Mouse (Mus musculus) megakaryocyte, adult 5-6 weeks (primary cell): ENCODE results near the gene Neurl1b. TPM values are rescaled to one million over a fixed set of nuclear protein-coding genes. Genes with fewer than 3 reads are reported as not detected.

Experiments
- ATAC-seq: 2 replicates; pipeline ENCODE4 v1.8.0; 2016; ENCODE audit warnings: mild to moderate bottlenecking, inconsistent platforms; ENCODE audit not compliant: poor library complexity, severe bottlenecking
- total RNA-seq, 2 experiments: library from RNA; stranded (forward) in 1 of 2; stranded (reverse) in 1 of 2; fragments of 153-499, 151-499 nt in 1 of 2; fragments of 221-1000, 200-1000 nt in 1 of 2; gene quantifications; 2 replicates each; pipeline versions ENCODE4 v1.2.3 to v1.2.4; 2015 to 2017

The Neurl1b gene
- 6.8 and 8.5 TPM in 2 replicates for total RNA-seq (2015)
- 6.9 and 8.6 TPM in 2 replicates for total RNA-seq (2017)

- peak; percentile 79 for ATAC-seq
Measured at GRCm38 (mm10) chr17:26414523-26415354, at the start of gene Neurl1b. Neurl1b (plus strand) TSS chr17:26414829.

GRCm38 (mm10) chr17:26366792-26367191, 47.8 kb upstream of the Neurl1b start:
- no peak for ATAC-seq

- no peak for ATAC-seq
Measured at GRCm38 (mm10) chr17:26368336-26368992, 46.2 kb upstream of the Neurl1b start.

- peak; percentile 45 for ATAC-seq
Measured at GRCm38 (mm10) chr17:26370521-26371245, 43.9 kb upstream of the Neurl1b start.

GRCm38 (mm10) chr17:26371246-26371535, 43.4 kb upstream of the Neurl1b start:
- no peak for ATAC-seq

GRCm38 (mm10) chr17:26373211-26373610, 41.4 kb upstream of the Neurl1b start:
- no peak for ATAC-seq

GRCm38 (mm10) chr17:26376416-26376815, 38.2 kb upstream of the Neurl1b start:
- ATAC-seq = no peak

- ATAC-seq = no peak
Measured at GRCm38 (mm10) chr17:26376994-26377744, 37.5 kb upstream of the Neurl1b start.

GRCm38 (mm10) chr17:26380280-26380985, 34.2 kb upstream of the Neurl1b start:
- ATAC-seq = no peak

- ATAC-seq = no peak
Measured at GRCm38 (mm10) chr17:26380986-26381446, 33.6 kb upstream of the Neurl1b start.

GRCm38 (mm10) chr17:26381613-26382012, 33.0 kb upstream of the Neurl1b start:
- peak; percentile 18; the same call in 1 of the 2 replicates for ATAC-seq

- ATAC-seq = no peak
Measured at GRCm38 (mm10) chr17:26382176-26382575, 32.5 kb upstream of the Neurl1b start.

- ATAC-seq = no peak
Measured at GRCm38 (mm10) chr17:26382687-26383086, 31.9 kb upstream of the Neurl1b start.

GRCm38 (mm10) chr17:26384111-26384510, 30.5 kb upstream of the Neurl1b start:
- ATAC-seq = no peak

- no peak for ATAC-seq
Measured at GRCm38 (mm10) chr17:26385252-26386130, 29.1 kb upstream of the Neurl1b start.

- no peak for ATAC-seq
Measured at GRCm38 (mm10) chr17:26386131-26386481, 28.5 kb upstream of the Neurl1b start.

GRCm38 (mm10) chr17:26388106-26388505, 26.5 kb upstream of the Neurl1b start:
- no peak for ATAC-seq

GRCm38 (mm10) chr17:26389241-26389640, 25.4 kb upstream of the Neurl1b start:
- ATAC-seq = no peak

GRCm38 (mm10) chr17:26390666-26391065, 24.0 kb upstream of the Neurl1b start:
- no peak for ATAC-seq
